Mouse (Mus musculus) limb, embryonic 14.5 days (tissue): ENCODE measurements around the gene Mfap1b. TPM values are rescaled to one million over a fixed set of nuclear protein-coding genes. Genes with fewer than 3 reads are reported as not detected.
A peak's percentile ranks its signal among the peaks of the same experiment; 100 is the strongest.

Experiments
- ATAC-seq: fragments of 200-750 bp; cut with Nextera tagmentation; 2 replicates; pipeline ENCODE4 v1.8.0; 2017; ENCODE audit warnings: low read depth, moderate number of reproducible peaks, moderate TSS enrichment; ENCODE audit not compliant: low FRiP score
- DNase-seq: peaks from one replicate; pipeline ENCODE4 v3.0.0-alpha.2; 2015; ENCODE audit warnings: low spot score
- H3K27ac ChIP-seq: fragments of 300-500 bp; sonication (generic); replicated peaks from 2 replicates; pipeline ENCODE4 v1.5.1; 2014; ENCODE audit warnings: low read depth, mild to moderate bottlenecking, low read length, moderate library complexity, mixed read lengths
- H3K27me3 ChIP-seq: fragments of 300-500 bp; sonication (generic); 2 replicates; pipeline ENCODE4 v1.6.1; 2014; ENCODE audit warnings: low read length, mixed read lengths; ENCODE audit not compliant: control insufficient read depth, insufficient read depth
- H3K36me3 ChIP-seq: fragments of 300-500 bp; sonication (generic); 2 replicates; pipeline ENCODE4 v1.6.1; 2014; ENCODE audit warnings: mild to moderate bottlenecking, low read length, moderate library complexity, mixed read lengths; ENCODE audit not compliant: control insufficient read depth, insufficient read depth
- H3K4me1 ChIP-seq: fragments of 300-500 bp; sonication (generic); 2 replicates; pipeline ENCODE4 v1.6.1; 2014; ENCODE audit warnings: antibody characterized with exemption, low read length, mixed read lengths; ENCODE audit not compliant: control insufficient read depth, insufficient read depth
- H3K4me2 ChIP-seq: fragments of 300-500 bp; sonication (generic); replicated peaks from 2 replicates; pipeline ENCODE4 v1.6.1; 2014; ENCODE audit warnings: low read depth, mild to moderate bottlenecking, low read length, moderate library complexity; ENCODE audit not compliant: severe bottlenecking
- H3K4me3 ChIP-seq: fragments of 300-500 bp; sonication (generic); replicated peaks from 2 replicates; pipeline ENCODE4 v1.5.1; 2014; ENCODE audit warnings: low read length
- H3K9ac ChIP-seq: fragments of 300-500 bp; sonication (generic); 2 replicates; pipeline ENCODE4 v1.6.1; 2014; ENCODE audit warnings: mild to moderate bottlenecking, low read depth, low read length, moderate library complexity; ENCODE audit not compliant: severe bottlenecking
- H3K9me3 ChIP-seq: fragments of 300-500 bp; sonication (generic); 2 replicates; pipeline ENCODE4 v1.6.1; 2016; ENCODE audit warnings: low read length; ENCODE audit not compliant: control insufficient read depth
- POLR2A ChIP-seq: fragments of 200-500 bp; IDR thresholded peaks from 2 replicates; pipeline ENCODE4 v1.8.0; 2012; ENCODE audit warnings: inconsistent platforms, mild to moderate bottlenecking, moderate library complexity, borderline replicate concordance; ENCODE audit not compliant: insufficient read depth, insufficient read length; ENCODE audit errors: extremely low read depth
- WGBS: fragments of 180-500 bp; shearing (Covaris S2); extraction: QIAGEN DNeasy Blood & Tissue Kit; methylation state at CpG from one replicate; pipeline ENCODE4 v1.1.7; 2014; 5-methylcytosine and 5-hydroxymethylcytosine counted together
- polyA plus RNA-seq, 2 experiments: library from polyadenylated mRNA; depleted of rRNA in 1 of 2; stranded (reverse) in 1 of 2; unstranded in 1 of 2; fragments of >200 nt; fragmentation: Nextera tagmentation in 1 of 2; extraction: Ambion mirVana in 1 of 2; gene quantifications; 2 replicates each; pipeline versions ENCODE4 v1.2.1 to v1.2.3; 2012 to 2014

The Mfap1b gene
- polyA plus RNA-seq, 2 experiments = 16.8 to 54.1 TPM

GRCm38 (mm10) chr2:121423166-121423565 is 50.7 kb downstream of the Mfap1b start:
- Histone ChIP-seq H3K9me3 (no peaks in the 10 kb centered on the region), H3K36me3 (peaks cover 88% of the 10 kb centered on the region), H3K27ac (no peak overlapping the region), H3K4me2 (no peak overlapping the region), H3K4me3 (no peak overlapping the region), H3K4me1 (no peaks in the 10 kb centered on the region), H3K27me3 (no peaks in the 10 kb centered on the region), H3K9ac (no peak overlapping the region)
- no peak for TF ChIP-seq POLR2A
- DNase-seq (no peak), ATAC-seq (no peak)
- WGBS = 91% methylated on average over 2 of the region's 2 CpGs

- 94% methylated on average over 3 of the region's 3 CpGs for whole genome bisulfite sequencing
- Histone ChIP-seq H3K9ac (no peak overlapping the region), H3K9me3 (no peaks in the 10 kb centered on the region), H3K27me3 (no peaks in the 10 kb centered on the region), H3K4me1 (peaks cover 15% of the 10 kb centered on the region), H3K27ac (no peak overlapping the region), H3K36me3 (peaks cover 68% of the 10 kb centered on the region), H3K4me2 (no peak overlapping the region), H3K4me3 (no peak overlapping the region)
- ATAC-seq = no peak
- TF ChIP-seq POLR2A = no peak
- DNase-seq = no peak
These were observed 55.4 kb downstream of the Mfap1b start for GRCm38 (mm10) chr2:121418476-121418875.

- Histone ChIP-seq H3K4me1 (peaks cover 18% of the 10 kb centered on the region), H3K27ac (no peak overlapping the region), H3K4me2 (peak overlapping the region; percentile 15; the same call in 1 of the 2 replicates), H3K9me3 (no peaks in the 10 kb centered on the region), H3K9ac (no peak overlapping the region), H3K4me3 (peak overlapping the region; percentile 8; the same call in 1 of the 2 replicates), H3K27me3 (no peaks in the 10 kb centered on the region), H3K36me3 (peaks cover 48% of the 10 kb centered on the region)
- no peak for ATAC-seq
- no peak for TF ChIP-seq POLR2A
- DNase-seq = no peak
- WGBS = 90% methylated on average over 6 of the region's 6 CpGs
These were observed 57.5 kb downstream of the Mfap1b start for GRCm38 (mm10) chr2:121416356-121416755.

- H3K27me3 ChIP-seq = no peaks in the 10 kb centered on the region
- DNase-seq = no peak
- H3K27ac ChIP-seq = no peak overlapping the region
- peak overlapping the region; percentile 66 for H3K4me2 ChIP-seq
- 68% methylated on average over 3 of the region's 3 CpGs for WGBS
- ATAC-seq = no peak
- peak overlapping the region; percentile 97 for H3K9ac ChIP-seq
- peaks cover 41% of the 10 kb centered on the region for H3K36me3 ChIP-seq
- no peak for TF ChIP-seq POLR2A
- H3K4me3 ChIP-seq = peak overlapping the region; percentile 66
- H3K9me3 ChIP-seq = no peaks in the 10 kb centered on the region
- H3K4me1 ChIP-seq = peaks cover 18% of the 10 kb centered on the region
These were observed 58.3 kb downstream of the Mfap1b start for GRCm38 (mm10) chr2:121415591-121415990.

GRCm38 (mm10) chr2:121415103-121415502 is 58.8 kb downstream of the Mfap1b start:
- no peak for DNase-seq
- Histone ChIP-seq H3K27me3 (no peaks in the 10 kb centered on the region), H3K4me3 (peak overlapping the region; percentile 66), H3K9me3 (no peaks in the 10 kb centered on the region), H3K4me1 (peaks cover 18% of the 10 kb centered on the region), H3K27ac (no peak overlapping the region), H3K4me2 (peak overlapping the region; percentile 66), H3K36me3 (peaks cover 38% of the 10 kb centered on the region), H3K9ac (peak overlapping the region; percentile 97)
- ATAC-seq = no peak
- no peak for TF ChIP-seq POLR2A
- 66% methylated on average over 3 of the region's 3 CpGs for WGBS

GRCm38 (mm10) chr2:121414139-121414685 is 59.7 kb downstream of the Mfap1b start:
- WGBS = 0% methylated on average over 28 of the region's 32 CpGs
- H3K36me3 ChIP-seq = peaks cover 33% of the 10 kb centered on the region
- H3K9me3 ChIP-seq = no peaks in the 10 kb centered on the region
- peak overlapping the region; percentile 66 for H3K4me2 ChIP-seq
- H3K27me3 ChIP-seq = no peaks in the 10 kb centered on the region
- peak overlapping the region; percentile 97 for H3K27ac ChIP-seq
- peaks cover 18% of the 10 kb centered on the region for H3K4me1 ChIP-seq
- TF ChIP-seq POLR2A = no peak
- H3K4me3 ChIP-seq = peak overlapping the region; percentile 66
- ATAC-seq = peak; percentile 14
- H3K9ac ChIP-seq = peak overlapping the region; percentile 97
- peak; percentile 22 for DNase-seq
